Comparison of ENCODE assay signal across 13 mouse cellular contexts in the genomic region with DNA sequence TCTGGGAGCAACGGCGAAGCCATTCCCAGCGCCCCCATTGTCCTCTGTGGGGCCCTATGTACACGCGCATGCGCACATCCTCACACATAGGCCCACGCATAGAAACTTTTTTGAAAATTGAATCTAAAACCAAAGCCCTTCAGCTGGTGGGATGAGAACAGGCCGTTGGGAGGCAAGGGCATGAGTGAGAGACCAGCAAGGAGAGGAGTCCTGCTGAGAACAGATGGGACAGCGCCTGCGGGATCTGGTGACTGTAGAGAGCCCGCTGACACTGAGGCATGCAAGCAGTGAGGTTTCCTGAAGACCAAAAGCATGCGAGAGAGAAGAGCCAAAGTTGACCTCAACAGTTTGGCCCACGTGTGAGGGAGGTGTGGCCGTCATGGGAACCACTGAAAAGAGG. TPM values are rescaled to one million over a fixed set of nuclear protein-coding genes. Genes with fewer than 3 reads are reported as not detected.
"Had no signal": no experiment of that assay in that cellular context is flagged by ENCODE, and none has a peak within 500 bp of the region (broad histone marks: within the 10 kb centered on the region; RNA-seq: fewer than 3 reads in every experiment).

No protein-coding gene starts in this region.

- H3K4me1 ChIP-seq: kidney, embryonic 15.5 days; limb, embryonic 13.5 days had no signal

- H3K27ac ChIP-seq: kidney, embryonic 15.5 days; limb, embryonic 13.5 days; liver, embryonic 14.5 days; midbrain, embryonic 10.5 days; midbrain, embryonic 15.5 days; neural tube, embryonic 13.5 days had no signal

- DNase-seq: kidney, postnatal 14 days; left cerebral cortex, postnatal 4 days; lung, adult 18-20 months; right cerebral cortex, postnatal 25 days; thymus, adult 18-20 months; thymus, postnatal 14 days had no signal

- H3K27me3 ChIP-seq: midbrain, embryonic 15.5 days; neural tube, embryonic 13.5 days had no signal

- ATAC-seq: midbrain, embryonic 15.5 days had no signal

- H3K36me3 ChIP-seq: kidney, embryonic 15.5 days; limb, embryonic 13.5 days; midbrain, embryonic 10.5 days; midbrain, embryonic 15.5 days had no signal

- H3K4me3 ChIP-seq: kidney, embryonic 15.5 days; limb, embryonic 13.5 days; midbrain, embryonic 10.5 days; midbrain, embryonic 15.5 days; neural tube, embryonic 13.5 days had no signal

RNA-seq across cellular contexts. Expression of gene Svop, which starts 5.9 kb away (rescaled TPM):
- polyA plus RNA-seq: liver, adult 2 months; liver, embryonic 14.5 days had no signal
